Mouse (Mus musculus): ENCODE data around the gene Hyal3. TPM values are rescaled to one million over a fixed set of nuclear protein-coding genes. Genes with fewer than 3 reads are reported as not detected.

The Hyal3 gene
- total RNA-seq, 2 experiments from 2014 or later: 0.78 to 1.4 TPM

GRCm38 (mm10) chr9:107608741-107609432 lies 28.3 kb downstream of the Hyal3 start, which contains the start of gene Sema3b:
Gene Sema3b (minus strand): TSS chr9:107609229.
- intact Hi-C loops (cut with DNase I): no loop called here
- no peak for DNase-seq (ENCODE audit: low spot score in 2 of 2)

GRCm38 (mm10) chr9:107609433-107609830 lies 28.8 kb downstream of the Hyal3 start:
- no peak for DNase-seq (ENCODE audit: low spot score in 2 of 2)
- intact Hi-C loops (cut with DNase I): no loop called here

- intact Hi-C loops (cut with DNase I): no loop called here
- DNase-seq (ENCODE audit: low spot score in 2 of 2): peak; percentile 41 to 65
These were observed 31.0 kb downstream of the Hyal3 start for GRCm38 (mm10) chr9:107611456-107612190.

GRCm38 (mm10) chr9:107612191-107612944 lies 31.8 kb downstream of the Hyal3 start:
- peak; percentile 98 to 99 for DNase-seq (ENCODE audit: low spot score in 2 of 2)
- intact Hi-C loops (cut with DNase I): no loop called here

GRCm38 (mm10) chr9:107612945-107613569 lies 32.4 kb downstream of the Hyal3 start:
- intact Hi-C loops (cut with DNase I): no loop called here
- DNase-seq (ENCODE audit: low spot score in 2 of 2): no peak

- intact Hi-C loops (cut with DNase I): no loop called here
- DNase-seq (ENCODE audit: low spot score in 2 of 2): no peak
These were observed 34.4 kb downstream of the Hyal3 start for GRCm38 (mm10) chr9:107615035-107615434.

GRCm38 (mm10) chr9:107617461-107617860 lies 36.8 kb downstream of the Hyal3 start:
- DNase-seq (ENCODE audit: low spot score in 2 of 2): no peak
- intact Hi-C loops (cut with DNase I): no loop called here

GRCm38 (mm10) chr9:107618098-107618497 lies 37.5 kb downstream of the Hyal3 start:
- intact Hi-C loops (cut with DNase I): no loop called here
- no peak for DNase-seq (ENCODE audit: low spot score in 2 of 2)

- no peak for DNase-seq (ENCODE audit: low spot score in 2 of 2)
- intact Hi-C loops (cut with DNase I): no loop called here
These were observed 38.3 kb downstream of the Hyal3 start for GRCm38 (mm10) chr9:107618778-107619545.

GRCm38 (mm10) chr9:107619546-107619879 lies 38.9 kb downstream of the Hyal3 start:
- DNase-seq (ENCODE audit: low spot score in 2 of 2): no peak
- intact Hi-C loops (cut with DNase I): no loop called here

- intact Hi-C loops (cut with DNase I): no loop called here
- no peak for DNase-seq (ENCODE audit: low spot score in 2 of 2)
These were observed 40.3 kb downstream of the Hyal3 start for GRCm38 (mm10) chr9:107620954-107621353.

GRCm38 (mm10) chr9:107624539-107624938 lies 43.9 kb downstream of the Hyal3 start:
- intact Hi-C loops (cut with DNase I): no loop called here
- no peak for DNase-seq (ENCODE audit: low spot score in 2 of 2)

- no peak for DNase-seq (ENCODE audit: low spot score in 2 of 2)
- intact Hi-C loops (cut with DNase I): no loop called here
These were observed 44.3 kb downstream of the Hyal3 start for GRCm38 (mm10) chr9:107624951-107625350.

GRCm38 (mm10) chr9:107625351-107626128 lies 44.9 kb downstream of the Hyal3 start:
- DNase-seq (ENCODE audit: low spot score in 2 of 2): no peak
- intact Hi-C loops (cut with DNase I): loop anchor here (2.0 kb wide), 1 partner anchor 19 kb away; no protein-coding TSS in a partner anchor

- intact Hi-C loops (cut with DNase I): loop anchor here (2.0 kb wide), 1 partner anchor 18 kb away; no protein-coding TSS in a partner anchor
These were observed 45.7 kb downstream of the Hyal3 start for GRCm38 (mm10) chr9:107626158-107626843.

GRCm38 (mm10) chr9:107626844-107627277 lies 46.2 kb downstream of the Hyal3 start:
- DNase-seq (ENCODE audit: low spot score in 2 of 2): peak; percentile 81 to 88
- intact Hi-C loops (cut with DNase I): loop anchor here (2.0 kb wide), 1 partner anchor 18 kb away; no protein-coding TSS in a partner anchor

More at GRCm38 (mm10) chr9:107626158-107626843, 45.7 kb downstream of the Hyal3 start:
- no peak for DNase-seq (ENCODE audit: low spot score in 2 of 2)

Data from left cerebral cortex, postnatal 14 days (tissue).